Mouse (Mus musculus) brain, embryonic 14.5 days (tissue): ENCODE results near the gene St8sia1.

Source experiments
- CTCF ChIP-seq: fragments of 200-500 bp; IDR thresholded peaks from 2 replicates; pipeline ENCODE4 v1.5.1; 2012; ENCODE audit warnings: inconsistent platforms, mild to moderate bottlenecking, moderate library complexity, borderline replicate concordance; ENCODE audit not compliant: insufficient read depth, insufficient read length; ENCODE audit errors: extremely low read depth
- POLR2A ChIP-seq: fragments of 200-500 bp; IDR thresholded peaks from 2 replicates; pipeline ENCODE4 v1.6.1; 2012; ENCODE audit warnings: mild to moderate bottlenecking, inconsistent platforms, borderline replicate concordance; ENCODE audit not compliant: poor library complexity, insufficient read depth, insufficient read length, severe bottlenecking; ENCODE audit errors: extremely low read depth

DNA sequence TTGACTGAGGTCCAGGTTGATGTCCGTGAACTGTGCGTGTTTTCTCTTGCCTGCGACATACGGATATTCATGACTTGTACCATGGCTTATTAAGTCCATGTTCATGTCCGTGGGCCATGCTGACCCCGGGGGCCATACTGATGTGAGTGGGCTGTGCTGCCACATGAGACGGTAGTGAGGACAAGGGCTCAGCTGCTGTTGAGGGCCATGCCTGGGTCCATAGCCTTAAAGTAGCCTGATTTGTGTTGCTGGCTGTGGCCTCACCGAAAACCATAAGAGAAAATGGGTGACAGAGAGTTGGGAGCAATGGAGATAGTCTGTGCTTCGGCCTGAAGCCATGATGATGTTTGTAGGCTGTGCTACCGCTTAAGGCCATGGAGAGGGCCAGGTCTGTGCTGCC lies 145.9 kb downstream of the St8sia1 start:
- TF ChIP-seq POLR2A (no peak), CTCF (no peak)
